Mouse (Mus musculus) MN1 (cell line): ENCODE measurements around the gene Rgs7bp.
"Not testable (repeated sequence)": the region's sequence is repeated elsewhere in the genome, so short reads cannot be mapped to it uniquely, and the experiment has no call there.

Source experiments
- DNase-seq: peaks from one replicate; pipeline ENCODE4 v3.0.0-alpha.2; 2016; ENCODE audit warnings: low spot score

The Rgs7bp gene

DNA sequence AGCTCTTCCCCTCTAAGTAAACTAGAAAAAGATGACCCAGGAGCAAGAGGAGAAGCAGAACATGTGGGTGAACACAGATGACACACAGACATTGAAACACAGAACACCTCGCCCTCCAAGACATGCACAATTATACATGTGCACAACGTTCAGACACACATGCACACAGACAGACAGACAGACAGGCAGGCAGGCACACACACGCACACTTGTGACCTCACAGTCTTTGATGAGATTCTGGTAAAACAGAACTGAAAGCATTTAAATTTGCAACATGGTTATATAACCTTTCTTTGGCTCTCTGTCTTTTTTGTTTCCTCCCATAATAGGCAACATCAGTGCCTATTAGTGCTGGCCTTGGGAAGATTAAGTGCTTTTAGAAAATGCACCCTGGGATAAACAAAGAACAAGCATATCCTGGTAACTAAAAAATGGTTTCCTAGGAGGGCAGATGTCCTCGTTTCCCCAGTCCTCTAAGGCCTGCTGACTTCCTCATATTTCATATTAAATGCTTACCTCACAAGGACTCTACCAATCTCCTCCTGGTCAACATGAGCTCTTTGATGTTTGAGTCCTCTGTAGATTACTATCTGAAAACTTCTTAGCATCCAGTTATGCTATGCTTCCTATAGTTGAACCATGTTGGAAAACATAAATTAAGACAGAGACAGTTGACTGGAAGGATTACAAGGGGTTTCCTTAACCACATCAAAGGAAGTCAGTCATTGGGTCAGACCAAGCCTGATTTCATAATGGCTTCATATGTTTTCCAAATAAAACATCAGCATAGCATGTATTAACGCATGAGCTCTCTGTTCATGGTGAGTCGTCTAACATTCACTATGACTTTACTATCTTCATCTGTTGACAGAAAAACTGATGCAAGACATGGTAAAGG lies 122.8 kb downstream of the Rgs7bp start:
- peak; percentile 21 for DNase-seq

DNA sequence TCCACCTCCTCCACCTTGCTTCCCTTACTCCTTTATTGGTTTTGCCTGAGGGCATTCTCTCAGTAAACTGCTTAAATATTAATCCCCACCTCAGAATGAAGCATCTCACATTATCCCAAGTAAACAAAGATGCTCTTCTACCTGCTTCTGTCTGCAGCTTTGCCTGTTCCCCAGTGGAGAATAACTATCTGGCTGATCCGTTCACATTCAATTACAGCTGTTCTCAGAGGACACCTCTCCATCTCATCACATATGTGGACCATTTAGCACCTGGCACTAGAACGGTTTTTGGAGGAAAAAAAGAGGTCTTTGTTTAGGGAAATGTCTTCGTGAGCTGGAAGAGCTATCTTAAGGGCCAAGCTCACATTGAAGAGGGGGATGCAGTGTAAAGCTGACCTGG lies 123.9 kb downstream of the Rgs7bp start:
- DNase-seq: no peak

DNA sequence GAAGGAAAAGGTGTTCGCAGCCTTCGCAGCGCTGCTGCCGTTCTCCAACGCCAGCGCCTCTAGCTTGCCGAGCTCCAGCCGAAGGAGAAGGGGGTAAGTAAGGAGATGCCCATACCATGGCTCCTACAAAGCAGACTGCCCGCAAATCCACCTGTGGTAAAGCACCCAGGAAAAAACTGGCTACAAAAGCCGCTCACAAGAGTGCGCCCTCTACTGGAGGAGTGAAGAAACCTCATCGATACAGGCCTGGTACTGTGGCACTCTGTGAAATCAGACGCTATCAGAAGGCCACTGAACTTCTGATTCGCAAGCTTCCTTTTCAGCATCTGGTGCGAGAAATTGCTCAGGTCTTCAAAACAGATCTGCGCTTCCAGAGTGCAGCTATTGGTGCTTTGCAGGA lies 136.1 kb downstream of the Rgs7bp start:
- no peak for DNase-seq

- not testable (repeated sequence) for DNase-seq
Observed at GRCm38 (mm10) chr13:104916771-104917170, 138.0 kb downstream of the Rgs7bp start.

DNA sequence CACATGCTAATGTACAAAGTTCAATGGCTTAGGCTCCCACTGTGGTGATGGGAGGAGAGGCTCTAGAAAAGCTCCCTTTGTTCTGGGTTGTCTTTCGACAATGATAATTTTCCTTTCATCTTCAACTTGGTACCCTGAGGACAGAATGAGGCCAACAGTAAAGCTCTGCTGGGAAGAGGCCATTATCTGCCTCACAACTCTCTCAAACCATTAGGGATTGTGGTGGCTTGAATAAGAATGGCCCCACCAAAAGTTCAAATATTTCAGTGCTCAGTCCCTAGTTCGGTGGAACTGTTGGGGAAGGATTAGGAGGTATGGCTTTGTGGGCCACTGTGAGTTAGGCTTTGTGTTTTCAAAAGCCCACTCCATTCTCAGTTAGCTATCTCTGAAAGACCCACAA lies 138.6 kb downstream of the Rgs7bp start:
- no peak for DNase-seq

DNA sequence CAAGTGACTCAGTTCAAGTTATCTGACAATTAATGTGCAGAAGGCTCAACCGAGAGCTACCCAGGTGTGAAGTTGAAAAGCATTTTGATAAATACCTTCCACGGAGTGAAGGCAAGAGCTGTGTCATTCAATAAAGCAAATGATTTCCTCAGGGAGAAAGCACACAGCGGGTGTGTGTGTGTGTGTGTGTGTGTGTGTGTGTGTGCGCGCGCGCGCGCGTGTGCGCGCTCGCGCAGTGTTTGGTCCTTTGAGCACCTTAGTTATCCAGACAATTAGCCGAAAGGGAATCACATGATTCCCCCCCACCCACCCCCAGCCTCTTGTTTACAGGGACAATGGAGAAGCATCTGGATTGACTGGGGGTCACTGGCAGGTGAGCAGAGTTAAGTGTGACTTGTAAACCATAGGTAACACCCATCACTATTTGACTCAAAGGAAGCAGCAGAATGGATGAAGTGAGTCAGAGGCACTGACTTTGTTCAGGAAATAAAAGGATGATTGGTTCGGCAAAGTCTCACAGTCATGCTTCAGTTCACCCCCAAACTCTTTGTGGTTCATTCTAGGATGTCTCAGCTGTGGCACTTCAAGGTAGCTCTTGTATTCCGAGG lies 140.3 kb downstream of the Rgs7bp start:
- DNase-seq: no peak

DNA sequence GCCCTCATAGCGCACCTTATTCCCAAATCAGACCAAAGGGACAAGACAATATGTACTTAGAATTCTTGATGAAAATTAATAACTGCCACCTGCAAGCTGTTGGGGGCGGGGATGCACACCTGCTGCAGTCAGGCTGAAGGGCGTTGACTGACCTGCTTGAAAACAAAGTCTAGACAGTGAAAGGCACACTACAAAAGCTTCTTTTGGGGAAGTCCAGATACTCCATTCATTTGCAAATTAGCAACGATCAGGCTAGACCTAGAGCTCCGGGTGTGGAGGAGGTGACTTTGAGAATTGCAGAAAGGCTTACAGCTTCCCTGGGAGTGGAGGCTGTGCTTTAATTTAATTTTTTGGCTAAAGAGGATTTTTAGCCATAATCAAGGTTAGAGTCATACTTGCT lies 143.1 kb downstream of the Rgs7bp start:
- not testable (repeated sequence) for DNase-seq

GRCm38 (mm10) chr13:104911006-104911405 lies 143.7 kb downstream of the Rgs7bp start:
- DNase-seq: not testable (repeated sequence)

DNA sequence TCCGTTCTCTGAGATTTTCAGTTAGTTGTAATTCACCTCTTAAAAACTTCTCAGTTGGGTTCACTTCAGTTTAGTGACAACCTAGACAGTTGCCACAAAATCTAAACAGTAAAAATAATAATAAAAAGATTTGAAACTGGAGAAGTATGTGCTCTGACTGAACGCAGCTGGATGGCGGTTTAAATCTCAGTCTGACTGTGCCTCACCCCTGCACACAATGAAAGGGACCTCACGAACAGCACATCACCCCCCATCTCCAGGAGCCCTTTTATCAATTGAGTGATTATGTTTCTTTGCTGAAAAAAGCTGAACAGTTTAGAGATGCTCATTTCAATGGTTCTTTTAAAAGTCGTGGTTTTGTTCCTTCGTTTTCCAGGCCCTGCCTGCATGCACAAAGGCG lies 146.0 kb downstream of the Rgs7bp start:
- no peak for DNase-seq
